Mouse (Mus musculus) liver, embryonic 15.5 days (tissue): ENCODE data around the gene Camkmt. TPM values are rescaled to one million over a fixed set of nuclear protein-coding genes. Genes with fewer than 3 reads are reported as not detected.

Source experiments
- ATAC-seq: fragments of 200-750 bp; cut with Nextera tagmentation; 2 replicates; pipeline ENCODE4 v1.8.0; 2017; ENCODE audit warnings: moderate number of reproducible peaks, mild to moderate bottlenecking, moderate library complexity; ENCODE audit not compliant: insufficient read depth
- H3K27ac ChIP-seq: fragments of 300-500 bp; sonication (generic); replicated peaks from 2 replicates; pipeline ENCODE4 v1.5.1; 2015; ENCODE audit warnings: mild to moderate bottlenecking, inconsistent platforms
- H3K27me3 ChIP-seq: fragments of 300-500 bp; sonication (generic); 2 replicates; pipeline ENCODE4 v1.6.1; 2015; ENCODE audit warnings: mild to moderate bottlenecking, inconsistent platforms
- H3K36me3 ChIP-seq: fragments of 300-500 bp; sonication (generic); replicated peaks from 2 replicates; pipeline ENCODE4 v1.6.1; 2015; ENCODE audit warnings: moderate library complexity, mild to moderate bottlenecking, inconsistent platforms
- H3K4me1 ChIP-seq: fragments of 300-500 bp; sonication (generic); replicated peaks from 2 replicates; pipeline ENCODE4 v1.6.1; 2015; ENCODE audit warnings: inconsistent platforms
- H3K4me2 ChIP-seq: fragments of 300-500 bp; sonication (generic); 2 replicates; pipeline ENCODE4 v1.6.1; 2015; ENCODE audit warnings: moderate library complexity, mild to moderate bottlenecking, inconsistent platforms
- H3K4me3 ChIP-seq: fragments of 300-500 bp; sonication (generic); replicated peaks from 2 replicates; pipeline ENCODE4 v1.5.1; 2015; ENCODE audit warnings: mild to moderate bottlenecking, inconsistent platforms
- H3K9ac ChIP-seq: fragments of 300-500 bp; sonication (generic); 2 replicates; pipeline ENCODE4 v1.6.1; 2015; ENCODE audit warnings: moderate library complexity, mild to moderate bottlenecking, inconsistent platforms
- H3K9me3 ChIP-seq: fragments of 300-500 bp; sonication (generic); replicated peaks from 2 replicates; pipeline ENCODE4 v1.6.1; 2016; ENCODE audit warnings: inconsistent platforms
- WGBS: fragments of 180-500 bp; shearing (Covaris S2); methylation state at CpG from one replicate; pipeline ENCODE4 v1.1.7; 2015; ENCODE audit warnings: mixed read lengths; ENCODE audit not compliant: insufficient replicate concordance; 5-methylcytosine and 5-hydroxymethylcytosine counted together
- polyA plus RNA-seq: library from polyadenylated mRNA; unstranded; fragments of >200 nt; fragmentation: Nextera tagmentation; extraction: Ambion mirVana; gene quantifications from 2 replicates; pipeline ENCODE4 v1.2.1, GENCODE M21; 2015

The Camkmt gene
- polyA plus RNA-seq, 1 experiment from 2014 or later: 2.7 TPM

DNA sequence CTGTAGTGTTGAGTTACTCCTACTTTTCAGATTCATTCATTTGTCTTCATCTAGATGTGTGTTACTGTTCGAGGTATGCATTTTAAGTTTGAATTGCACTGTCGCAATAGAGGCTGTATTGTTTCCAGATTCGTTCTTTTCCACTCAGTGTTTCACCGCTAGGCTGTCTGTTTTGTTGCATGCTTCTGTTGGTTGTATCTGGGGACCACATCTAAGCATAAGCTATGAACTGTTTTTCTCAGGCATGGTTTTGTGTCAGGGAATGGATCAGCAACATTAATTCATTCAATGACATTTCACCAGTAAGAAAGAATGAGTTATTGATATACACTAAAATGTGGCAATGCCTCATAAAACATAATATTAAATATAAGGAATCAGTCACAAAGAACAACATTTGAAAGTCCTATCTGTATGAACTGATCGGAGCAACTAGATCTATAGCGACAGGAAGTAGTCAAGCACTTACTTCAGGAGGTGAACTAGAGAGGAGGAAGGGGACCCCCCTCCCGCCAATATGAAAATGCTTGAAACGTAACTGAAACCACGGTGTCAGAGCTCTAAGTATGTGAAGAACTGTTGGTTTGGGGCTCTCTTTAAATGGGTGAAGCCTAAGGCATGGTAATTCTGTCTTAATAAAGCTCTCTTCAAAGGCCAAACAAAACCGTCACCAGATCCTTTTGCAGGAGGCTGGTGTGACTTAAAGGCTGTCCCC lies 80.3 kb downstream of the Camkmt start:
- H3K27me3 ChIP-seq: no peaks in the 10 kb centered on the region
- no peak overlapping the region for H3K9ac ChIP-seq
- H3K4me3 ChIP-seq: no peak overlapping the region
- no peaks in the 10 kb centered on the region for H3K36me3 ChIP-seq
- no peak overlapping the region for H3K4me2 ChIP-seq
- no peaks in the 10 kb centered on the region for H3K9me3 ChIP-seq
- 60% methylated on average over 10 of the region's 10 CpGs for WGBS
- ATAC-seq: no peak
- H3K4me1 ChIP-seq: no peaks in the 10 kb centered on the region
- no peak overlapping the region for H3K27ac ChIP-seq

DNA sequence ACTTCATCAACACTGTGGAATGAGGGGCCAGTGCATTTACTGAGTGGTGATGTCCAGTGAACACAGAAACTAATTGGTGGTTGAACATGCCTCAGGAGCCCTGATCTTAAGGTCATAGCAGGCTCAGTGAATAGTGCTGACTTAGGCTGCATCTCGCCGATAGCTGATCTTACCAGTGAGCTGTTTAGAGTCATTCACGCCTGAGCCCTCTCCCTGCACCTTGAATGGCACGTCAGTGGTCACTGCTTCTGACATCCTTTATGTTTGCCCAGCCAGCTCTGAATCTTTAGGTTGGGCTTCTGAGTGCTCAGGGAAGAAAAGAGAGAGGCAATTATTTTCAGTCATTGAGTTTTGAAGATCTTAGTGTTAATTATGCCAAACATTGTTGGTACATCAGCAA lies 81.6 kb downstream of the Camkmt start:
- H3K36me3 ChIP-seq: no peaks in the 10 kb centered on the region
- WGBS: 55% methylated on average over 4 of the region's 4 CpGs

DNA sequence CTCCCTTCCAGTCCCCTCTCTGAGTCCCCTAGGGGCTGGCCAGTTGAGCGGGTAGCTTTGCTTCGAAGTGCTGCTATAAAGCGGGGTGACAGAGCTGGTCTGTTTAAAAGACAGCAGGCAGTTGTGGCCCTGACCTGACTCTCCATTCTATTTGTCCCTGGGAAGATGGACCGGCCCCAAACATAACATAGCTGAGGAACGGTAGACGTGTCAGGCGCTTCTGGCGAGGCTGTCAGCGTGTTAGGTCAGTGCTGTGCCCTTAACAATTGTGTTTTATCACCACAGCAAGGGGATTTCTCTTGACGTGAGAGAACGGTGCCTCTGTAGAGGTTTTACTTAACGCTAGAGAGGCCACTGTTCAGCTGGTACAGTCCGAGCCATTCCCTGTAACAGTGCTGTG lies 86.9 kb downstream of the Camkmt start:
- Histone ChIP-seq H3K4me1 (no peaks in the 10 kb centered on the region), H3K36me3 (no peaks in the 10 kb centered on the region), H3K4me2 (no peak overlapping the region), H3K9ac (no peak overlapping the region), H3K27ac (no peak overlapping the region), H3K27me3 (no peaks in the 10 kb centered on the region), H3K9me3 (no peaks in the 10 kb centered on the region), H3K4me3 (no peak overlapping the region)
- WGBS: 62% methylated on average over 13 of the region's 13 CpGs
- ATAC-seq: no peak

More for the DNA sequence above, 81.6 kb downstream of the Camkmt start:
- H3K9ac ChIP-seq: no peak overlapping the region
- H3K9me3 ChIP-seq: no peaks in the 10 kb centered on the region
- no peak overlapping the region for H3K27ac ChIP-seq
- H3K4me1 ChIP-seq: no peaks in the 10 kb centered on the region
- H3K4me2 ChIP-seq: no peak overlapping the region
- no peaks in the 10 kb centered on the region for H3K27me3 ChIP-seq
- ATAC-seq: no peak
- H3K4me3 ChIP-seq: no peak overlapping the region

DNA sequence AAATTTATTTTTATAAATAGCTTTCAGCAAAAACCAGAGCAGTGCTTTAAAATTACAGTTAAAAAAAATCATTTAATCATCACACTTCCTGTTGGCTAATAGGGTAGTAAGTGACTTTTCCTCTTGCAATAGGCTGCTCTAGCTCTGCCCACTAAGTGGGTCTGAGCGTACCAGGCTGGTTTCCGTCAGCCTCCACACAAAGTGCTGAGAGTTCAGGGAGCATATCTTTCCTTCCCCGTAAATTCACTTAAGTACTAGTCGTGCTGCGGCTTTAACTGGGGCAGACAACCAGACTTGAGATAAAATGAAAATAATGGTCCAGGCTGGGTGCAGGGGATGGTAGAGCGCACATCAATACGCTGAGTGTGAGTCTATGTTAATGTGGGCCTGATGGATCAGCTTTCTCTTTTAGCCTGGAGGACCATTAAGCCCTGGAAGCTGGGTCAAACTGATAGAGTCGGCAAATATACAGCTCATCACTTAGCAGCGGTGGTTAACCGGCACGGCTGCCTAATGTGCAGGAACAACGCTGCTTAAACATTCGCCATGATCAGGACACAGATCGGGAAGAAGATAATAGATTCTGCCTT lies 90.2 kb downstream of the Camkmt start:
- Histone ChIP-seq H3K9me3 (no peaks in the 10 kb centered on the region), H3K4me3 (no peak overlapping the region), H3K27me3 (no peaks in the 10 kb centered on the region), H3K36me3 (no peaks in the 10 kb centered on the region), H3K4me2 (no peak overlapping the region), H3K27ac (no peak overlapping the region), H3K4me1 (no peaks in the 10 kb centered on the region), H3K9ac (no peak overlapping the region)
- no peak for ATAC-seq
- WGBS: 68% methylated on average over 14 of the region's 14 CpGs

DNA sequence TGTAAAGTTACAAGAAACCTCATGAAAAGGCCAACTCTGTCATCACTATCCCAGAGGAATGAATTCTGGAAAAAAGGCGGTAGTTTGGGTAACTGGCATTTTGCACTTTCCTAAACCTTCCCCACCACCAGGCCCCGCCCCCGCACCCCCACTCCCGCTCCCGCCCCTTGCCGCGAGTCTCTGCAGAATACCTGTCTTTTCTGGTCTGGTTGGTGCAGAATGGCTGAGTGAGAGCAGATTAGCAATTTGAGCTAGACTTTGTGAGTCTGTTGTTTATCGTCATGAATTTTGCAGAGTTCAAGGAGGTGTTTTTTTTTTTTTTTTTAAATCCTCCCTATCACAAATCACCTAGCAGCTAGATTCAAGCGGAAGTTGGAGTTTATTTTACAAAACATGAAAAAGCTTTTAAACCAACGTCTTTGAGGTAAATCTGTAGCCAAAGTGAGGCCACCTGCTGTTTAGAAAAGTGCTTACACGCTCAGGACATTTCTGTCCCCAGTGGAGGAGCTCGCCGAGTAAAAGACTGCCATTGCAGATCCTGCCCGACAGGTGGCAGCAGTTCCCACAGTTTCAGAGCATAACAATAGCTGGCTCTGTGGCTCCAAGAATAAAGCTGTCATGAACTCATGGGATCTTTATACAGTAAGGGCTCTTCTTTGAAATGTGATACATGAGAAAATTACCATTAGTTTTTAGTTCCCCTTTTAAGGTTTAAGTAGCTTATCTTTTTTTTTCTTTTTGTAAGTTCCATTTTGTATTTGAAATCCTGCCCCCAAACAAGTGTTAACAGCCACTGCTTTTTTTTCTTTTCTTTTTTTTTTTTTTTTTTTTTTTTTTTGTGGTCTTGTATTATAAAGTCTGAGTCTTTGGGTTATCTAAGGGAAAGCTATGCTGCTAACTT lies 99.1 kb downstream of the Camkmt start:
- no peaks in the 10 kb centered on the region for H3K36me3 ChIP-seq
- no peak overlapping the region for H3K27ac ChIP-seq
- WGBS: 5% methylated on average over 14 of the region's 14 CpGs
- no peak overlapping the region for H3K9ac ChIP-seq
- peak overlapping the region; percentile 14; the same call in 1 of the 2 replicates for H3K4me2 ChIP-seq
- no peaks in the 10 kb centered on the region for H3K9me3 ChIP-seq
- ATAC-seq: no peak
- peaks cover 4% of the 10 kb centered on the region; the same call in 1 of the 2 replicates for H3K27me3 ChIP-seq
- H3K4me1 ChIP-seq: peaks cover 3% of the 10 kb centered on the region; the same call in 1 of the 2 replicates
- H3K4me3 ChIP-seq: no peak overlapping the region

DNA sequence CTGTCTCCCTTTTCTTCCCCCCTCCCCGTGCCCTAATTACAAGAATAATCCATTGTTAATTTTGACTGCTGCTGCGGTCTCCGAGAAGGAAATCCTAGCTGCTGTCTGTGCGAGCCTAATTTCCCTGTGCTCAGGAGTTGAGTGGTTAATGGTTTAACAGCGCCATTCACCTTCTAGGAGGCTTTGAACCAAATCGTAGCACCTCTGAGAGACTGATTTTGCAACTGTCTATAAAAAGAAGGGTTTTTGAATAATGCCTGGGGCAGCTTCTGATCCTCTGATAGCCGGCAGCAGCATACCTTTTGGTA lies 99.7 kb downstream of the Camkmt start:
- Histone ChIP-seq H3K4me1 (peaks cover 3% of the 10 kb centered on the region; the same call in 1 of the 2 replicates), H3K9ac (no peak overlapping the region), H3K4me2 (no peak overlapping the region), H3K36me3 (no peaks in the 10 kb centered on the region), H3K4me3 (no peak overlapping the region), H3K27me3 (peaks cover 4% of the 10 kb centered on the region; the same call in 1 of the 2 replicates), H3K9me3 (no peaks in the 10 kb centered on the region), H3K27ac (no peak overlapping the region)
- WGBS: 26% methylated on average over 7 of the region's 7 CpGs
- no peak for ATAC-seq

DNA sequence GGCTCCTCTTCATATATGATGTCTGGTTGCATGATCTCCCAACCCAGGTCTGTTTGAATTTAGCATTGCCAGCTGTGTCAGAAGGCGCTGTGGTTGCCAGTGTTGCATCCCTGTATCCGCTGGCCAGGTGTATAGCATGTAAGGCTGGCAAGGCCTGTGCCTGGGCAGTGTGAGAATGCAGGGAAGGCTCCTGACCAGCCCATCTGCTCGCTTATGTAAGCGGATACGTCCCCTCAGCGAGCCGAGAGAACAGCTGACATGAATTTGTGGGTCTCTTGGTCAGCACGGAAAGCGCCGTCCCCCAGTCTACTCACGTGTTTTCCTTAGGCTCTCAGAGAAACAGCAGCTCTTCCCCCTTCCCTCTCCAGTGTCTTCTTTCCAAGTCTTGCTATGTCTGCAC lies 102.9 kb downstream of the Camkmt start:
- no peaks in the 10 kb centered on the region for H3K9me3 ChIP-seq
- peaks cover 4% of the 10 kb centered on the region; the same call in 1 of the 2 replicates for H3K27me3 ChIP-seq
- no peaks in the 10 kb centered on the region for H3K36me3 ChIP-seq
- 76% methylated on average over 11 of the region's 11 CpGs for WGBS
- no peak overlapping the region for H3K27ac ChIP-seq
- no peak overlapping the region for H3K4me3 ChIP-seq
- ATAC-seq: no peak
- H3K4me2 ChIP-seq: no peak overlapping the region
- H3K4me1 ChIP-seq: peaks cover 3% of the 10 kb centered on the region; the same call in 1 of the 2 replicates
- H3K9ac ChIP-seq: no peak overlapping the region

DNA sequence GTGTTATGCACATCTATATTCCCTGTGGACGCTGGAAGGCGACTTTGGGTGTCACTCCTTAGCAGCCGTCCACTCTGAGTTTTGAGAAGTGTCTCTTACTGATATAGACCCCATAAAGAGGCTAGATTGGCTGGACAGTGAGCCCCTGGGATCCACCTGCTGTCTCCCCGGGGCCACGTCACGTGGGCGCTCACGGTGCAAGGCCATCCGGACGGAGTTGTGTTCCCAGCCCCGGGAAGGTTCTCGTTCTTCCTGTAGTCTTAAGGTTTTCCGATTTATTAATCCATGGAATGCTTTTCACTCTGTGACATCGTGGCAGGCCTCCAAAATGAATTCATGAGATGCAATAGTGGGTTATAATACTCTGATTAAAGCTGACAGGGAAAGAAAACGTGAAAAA lies 108.4 kb downstream of the Camkmt start:
- no peak overlapping the region for H3K4me3 ChIP-seq
- H3K27me3 ChIP-seq: no peaks in the 10 kb centered on the region
- no peaks in the 10 kb centered on the region for H3K4me1 ChIP-seq
- ATAC-seq: no peak
- 80% methylated on average over 15 of the region's 15 CpGs for WGBS
- no peaks in the 10 kb centered on the region for H3K9me3 ChIP-seq
- H3K9ac ChIP-seq: no peak overlapping the region
- no peak overlapping the region for H3K4me2 ChIP-seq
- H3K27ac ChIP-seq: no peak overlapping the region
- H3K36me3 ChIP-seq: no peaks in the 10 kb centered on the region

DNA sequence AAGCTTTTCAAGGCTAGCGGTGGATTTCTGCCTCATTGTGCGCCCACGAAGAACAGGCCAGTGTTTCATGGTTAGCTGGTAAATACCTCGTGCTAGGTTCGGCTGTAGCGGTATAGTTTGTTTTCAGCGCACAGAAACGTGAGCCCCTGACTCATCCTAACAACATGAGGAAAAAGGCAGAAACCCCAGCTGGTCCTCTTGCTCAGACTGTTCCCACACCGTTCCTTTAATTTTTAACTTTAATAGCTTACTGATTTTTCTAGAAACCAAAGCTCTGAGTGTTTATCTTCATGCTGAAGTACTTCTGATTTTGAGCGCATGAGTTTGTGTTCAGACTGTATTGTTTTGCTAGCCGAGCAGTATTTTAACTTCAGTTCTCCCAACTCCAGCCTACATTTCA lies 109.0 kb downstream of the Camkmt start:
- Histone ChIP-seq H3K27me3 (no peaks in the 10 kb centered on the region), H3K36me3 (no peaks in the 10 kb centered on the region), H3K27ac (no peak overlapping the region), H3K9me3 (no peaks in the 10 kb centered on the region), H3K9ac (no peak overlapping the region), H3K4me3 (no peak overlapping the region), H3K4me2 (no peak overlapping the region), H3K4me1 (no peaks in the 10 kb centered on the region)
- ATAC-seq: no peak
- WGBS: 78% methylated on average over 11 of the region's 11 CpGs

DNA sequence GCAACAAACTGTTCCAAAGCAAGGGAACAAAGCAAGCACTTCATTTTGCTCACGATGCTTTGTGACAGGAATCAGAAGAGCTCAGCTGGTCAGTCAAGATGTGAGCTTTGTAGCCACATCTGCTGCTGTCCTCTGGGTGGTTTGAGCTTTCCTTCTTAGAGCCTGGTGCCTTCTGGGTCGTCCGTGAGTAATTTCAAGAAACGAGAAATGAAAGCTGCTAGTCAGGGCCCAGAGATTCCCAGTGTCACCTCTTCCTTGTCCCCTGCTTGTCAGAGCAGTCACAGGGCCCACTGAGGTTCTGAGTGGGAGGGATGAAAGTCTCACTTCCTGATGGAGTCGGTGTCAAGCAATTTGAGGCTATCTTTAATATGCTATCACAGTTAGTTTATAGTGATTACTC lies 127.7 kb downstream of the Camkmt start:
- no peak for ATAC-seq
- no peak overlapping the region for H3K27ac ChIP-seq
- no peak overlapping the region for H3K4me3 ChIP-seq
- H3K9ac ChIP-seq: no peak overlapping the region
- no peaks in the 10 kb centered on the region for H3K27me3 ChIP-seq
- no peak overlapping the region for H3K4me2 ChIP-seq
- H3K9me3 ChIP-seq: no peaks in the 10 kb centered on the region
- 54% methylated on average over 5 of the region's 5 CpGs for WGBS
- no peaks in the 10 kb centered on the region for H3K4me1 ChIP-seq
- H3K36me3 ChIP-seq: no peaks in the 10 kb centered on the region

DNA sequence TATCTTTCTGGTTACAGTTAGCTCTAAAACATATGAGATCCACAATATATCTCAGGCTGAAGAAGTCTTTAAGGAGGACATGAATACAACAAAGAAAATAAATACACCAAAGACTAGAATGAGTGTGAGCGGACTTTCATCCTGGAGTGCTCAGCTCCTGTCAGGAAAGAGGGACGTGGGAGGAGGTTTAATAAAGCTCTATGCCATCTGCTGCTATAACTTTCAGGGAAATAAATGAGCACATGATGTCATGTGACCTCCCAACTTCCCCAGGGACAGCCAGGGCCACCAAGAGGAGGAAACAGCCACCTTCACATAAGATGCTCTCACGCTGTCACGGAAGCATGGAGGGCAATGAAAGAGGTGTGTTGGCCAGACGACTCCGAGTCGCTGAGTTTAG lies 151.8 kb downstream of the Camkmt start:
- no peak for ATAC-seq
- H3K4me3 ChIP-seq: no peak overlapping the region
- no peak overlapping the region for H3K9ac ChIP-seq
- no peaks in the 10 kb centered on the region for H3K4me1 ChIP-seq
- no peak overlapping the region for H3K4me2 ChIP-seq
- no peaks in the 10 kb centered on the region for H3K9me3 ChIP-seq
- H3K27me3 ChIP-seq: no peaks in the 10 kb centered on the region
- H3K36me3 ChIP-seq: no peaks in the 10 kb centered on the region
- H3K27ac ChIP-seq: no peak overlapping the region
- 72% methylated on average over 7 of the region's 7 CpGs for WGBS
